Mouse (Mus musculus): ENCODE measurements around the gene Myo18a.

Gene Myo18a

DNA sequence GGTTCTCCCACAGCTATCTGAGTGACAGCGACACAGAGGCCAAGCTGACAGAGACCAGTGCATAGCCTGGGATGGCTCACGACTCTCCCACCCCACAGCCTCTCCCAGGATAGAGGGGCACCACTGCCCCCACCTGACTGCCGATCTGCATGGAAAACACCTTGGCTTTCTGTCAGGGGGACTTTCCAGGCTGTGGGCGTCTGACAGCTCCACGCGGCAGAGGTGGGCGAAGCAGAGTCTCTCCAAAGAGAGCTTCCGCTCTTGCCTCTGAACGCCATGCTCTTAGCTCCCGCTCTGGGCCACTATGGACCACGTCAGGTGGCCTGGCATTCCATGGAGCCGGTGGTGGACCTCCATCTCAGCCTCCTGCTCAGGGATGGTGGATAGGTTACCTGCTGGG is 101.7 kb downstream of the Myo18a start:
- no peak for DNase-seq (ENCODE audit: extremely low spot score, low read depth, low spot score)

DNA sequence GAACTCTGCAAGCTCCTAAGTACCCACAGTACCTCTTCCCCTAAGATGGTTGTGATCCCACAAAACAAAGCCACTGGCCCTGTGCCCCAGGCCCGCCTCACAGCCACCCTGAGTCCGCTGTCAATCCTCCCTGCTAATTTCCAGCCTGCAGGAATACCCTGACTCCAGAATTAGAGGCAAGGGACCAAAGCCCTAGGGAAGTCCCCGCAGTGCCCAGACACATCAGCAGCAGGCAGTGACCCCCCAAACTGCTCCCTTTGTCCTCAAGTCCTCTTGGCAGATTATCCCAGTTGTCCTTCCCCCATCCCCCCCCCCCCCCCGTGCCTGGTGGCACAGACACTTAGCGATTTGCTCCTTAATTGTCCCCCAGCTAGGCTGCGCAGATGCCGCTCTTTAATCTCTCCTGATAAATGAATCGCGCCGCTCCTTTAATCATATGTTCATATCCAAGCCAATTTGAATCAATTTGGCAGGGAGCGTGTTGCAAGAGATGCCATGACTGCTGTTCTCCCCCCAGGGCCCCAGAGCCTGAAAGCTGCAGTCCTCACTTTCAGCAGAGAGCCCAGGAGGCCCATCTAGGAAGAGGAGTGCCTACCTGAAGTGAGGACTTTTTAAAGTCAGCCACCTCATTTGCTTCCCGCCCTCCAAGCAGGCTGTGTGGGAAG is 104.5 kb downstream of the Myo18a start:
- no peak for DNase-seq (ENCODE audit: extremely low spot score, low read depth, low spot score)

DNA sequence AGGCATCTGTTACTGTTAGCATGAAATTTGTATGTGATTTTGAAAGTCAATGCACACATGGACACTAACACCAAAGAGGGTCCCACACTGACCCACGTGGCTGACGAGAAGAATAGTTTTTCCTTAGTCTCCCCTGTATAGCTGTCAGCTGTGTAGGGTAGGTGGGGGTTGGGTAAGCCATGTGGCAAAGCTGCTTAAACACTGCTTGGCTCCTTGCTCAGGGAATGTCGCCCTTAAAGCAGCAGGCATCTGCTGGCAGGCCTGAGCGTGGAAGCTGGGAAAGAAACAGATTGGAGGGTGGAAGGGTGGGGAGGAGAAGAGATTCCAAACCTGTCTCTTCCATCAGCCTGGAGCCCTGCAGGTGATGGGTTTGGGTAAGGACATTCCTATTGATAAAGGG is 108.4 kb downstream of the Myo18a start:
- no peak for DNase-seq (ENCODE audit: extremely low spot score, low read depth, low spot score)

DNA sequence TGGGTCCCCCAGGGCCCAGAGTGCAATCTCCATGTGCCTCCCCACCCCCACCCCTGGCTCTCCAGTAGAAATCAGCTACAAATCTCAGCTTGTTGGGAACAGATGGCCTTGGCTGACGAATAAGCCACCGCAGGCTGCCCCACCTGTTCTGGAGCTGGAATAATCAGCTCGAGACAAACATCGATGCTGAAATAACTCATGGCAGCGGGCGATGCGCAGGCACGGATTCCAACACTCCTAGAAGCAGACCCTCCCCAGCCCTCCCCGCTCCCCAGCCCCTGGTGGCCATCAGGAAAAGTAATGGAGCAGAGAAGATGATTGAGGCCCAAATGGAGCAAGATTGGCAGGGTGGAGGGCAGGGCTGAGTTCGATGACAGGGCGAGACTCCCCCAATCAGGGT is 109.2 kb downstream of the Myo18a start:
- no peak for DNase-seq (ENCODE audit: extremely low spot score, low read depth, low spot score)

DNA sequence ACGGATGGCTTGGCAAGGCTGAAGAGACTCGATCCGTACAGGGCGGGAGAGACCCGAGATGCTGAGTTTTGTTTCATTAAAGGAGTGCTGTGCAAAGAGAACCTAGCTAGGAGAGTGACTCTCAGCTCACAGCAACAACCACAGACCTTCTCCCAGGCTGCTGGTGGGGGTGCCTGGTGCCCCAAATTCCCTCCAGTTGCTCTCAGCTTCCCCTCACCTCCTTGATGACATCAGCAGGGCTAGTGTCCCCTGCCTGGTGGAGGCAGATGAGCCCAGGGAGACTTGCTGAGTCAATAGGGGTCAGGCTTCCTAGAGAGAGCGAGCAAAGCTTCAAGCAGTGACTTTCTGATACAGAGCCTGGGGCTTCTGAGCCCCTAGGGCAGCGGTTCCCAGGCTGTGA is 109.6 kb downstream of the Myo18a start:
- DNase-seq (ENCODE audit: extremely low spot score, low read depth, low spot score): no peak

DNA sequence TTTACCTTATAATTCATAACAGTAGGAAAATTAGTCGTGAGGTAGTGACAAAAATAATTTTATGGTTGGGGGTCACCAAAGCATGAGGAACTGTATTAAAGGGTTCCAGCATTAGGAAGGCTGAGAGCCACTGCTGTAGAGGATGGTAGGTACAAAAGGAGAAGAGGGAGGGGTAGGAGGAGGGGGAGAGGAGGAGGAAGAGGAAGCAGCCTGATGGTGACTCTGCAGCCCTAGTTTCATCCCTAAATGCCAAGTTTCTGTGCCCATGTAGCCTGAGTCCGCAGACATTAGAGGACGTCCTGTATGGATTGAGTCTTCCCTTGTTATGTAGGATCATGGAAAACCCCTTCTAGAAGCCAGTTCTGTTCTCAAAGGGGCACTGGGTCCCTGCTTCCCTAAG is 110.1 kb downstream of the Myo18a start:
- DNase-seq (ENCODE audit: extremely low spot score, low read depth, low spot score): no peak

DNA sequence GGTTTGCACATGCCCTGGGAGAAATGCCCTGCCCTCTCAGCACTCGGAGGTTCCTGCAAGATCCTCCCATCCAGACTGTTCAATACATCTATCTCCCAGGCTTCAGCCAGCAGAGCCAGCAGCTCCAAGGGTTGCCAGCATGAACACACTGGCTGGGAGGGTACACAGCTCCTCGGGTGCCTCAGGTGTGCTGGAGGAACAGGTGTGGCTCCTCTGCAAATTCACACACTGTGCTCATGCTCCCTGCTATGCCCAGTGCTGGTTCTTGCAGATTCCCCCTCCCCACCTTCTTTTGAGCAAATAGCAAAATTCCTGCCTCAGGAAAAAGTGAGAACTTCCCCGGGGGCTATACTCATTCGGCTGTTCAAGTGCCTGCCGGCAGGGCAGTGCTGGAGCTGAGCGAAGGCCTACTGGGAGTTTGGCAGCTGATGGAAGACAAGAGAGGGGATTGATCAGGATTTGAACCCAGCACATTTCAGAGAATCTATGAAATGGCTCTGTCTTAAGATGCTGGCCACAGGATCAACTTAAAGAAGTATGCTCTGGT is 111.7 kb downstream of the Myo18a start:
- DNase-seq (ENCODE audit: extremely low spot score, low read depth, low spot score): no peak

DNA sequence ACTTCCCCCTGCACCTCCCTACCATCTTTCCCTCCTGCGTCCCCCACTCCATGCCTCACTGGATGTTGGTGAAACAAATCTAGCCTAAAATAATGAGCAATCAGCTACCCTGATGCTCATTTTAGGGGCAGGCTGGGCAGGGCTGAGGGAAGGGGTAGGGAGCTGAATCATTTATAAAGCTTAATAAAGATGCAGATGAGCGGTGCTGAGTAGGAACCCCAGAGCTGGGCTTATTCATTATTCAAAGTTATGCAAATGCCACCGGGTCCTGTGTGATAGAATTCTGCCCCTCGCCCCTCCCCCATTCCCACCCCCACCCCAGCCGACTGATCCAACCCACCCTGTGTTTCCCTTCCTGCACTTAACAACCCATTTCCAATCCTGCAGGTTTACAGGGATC is 112.2 kb downstream of the Myo18a start:
- no peak for DNase-seq (ENCODE audit: extremely low spot score, low read depth, low spot score)

DNA sequence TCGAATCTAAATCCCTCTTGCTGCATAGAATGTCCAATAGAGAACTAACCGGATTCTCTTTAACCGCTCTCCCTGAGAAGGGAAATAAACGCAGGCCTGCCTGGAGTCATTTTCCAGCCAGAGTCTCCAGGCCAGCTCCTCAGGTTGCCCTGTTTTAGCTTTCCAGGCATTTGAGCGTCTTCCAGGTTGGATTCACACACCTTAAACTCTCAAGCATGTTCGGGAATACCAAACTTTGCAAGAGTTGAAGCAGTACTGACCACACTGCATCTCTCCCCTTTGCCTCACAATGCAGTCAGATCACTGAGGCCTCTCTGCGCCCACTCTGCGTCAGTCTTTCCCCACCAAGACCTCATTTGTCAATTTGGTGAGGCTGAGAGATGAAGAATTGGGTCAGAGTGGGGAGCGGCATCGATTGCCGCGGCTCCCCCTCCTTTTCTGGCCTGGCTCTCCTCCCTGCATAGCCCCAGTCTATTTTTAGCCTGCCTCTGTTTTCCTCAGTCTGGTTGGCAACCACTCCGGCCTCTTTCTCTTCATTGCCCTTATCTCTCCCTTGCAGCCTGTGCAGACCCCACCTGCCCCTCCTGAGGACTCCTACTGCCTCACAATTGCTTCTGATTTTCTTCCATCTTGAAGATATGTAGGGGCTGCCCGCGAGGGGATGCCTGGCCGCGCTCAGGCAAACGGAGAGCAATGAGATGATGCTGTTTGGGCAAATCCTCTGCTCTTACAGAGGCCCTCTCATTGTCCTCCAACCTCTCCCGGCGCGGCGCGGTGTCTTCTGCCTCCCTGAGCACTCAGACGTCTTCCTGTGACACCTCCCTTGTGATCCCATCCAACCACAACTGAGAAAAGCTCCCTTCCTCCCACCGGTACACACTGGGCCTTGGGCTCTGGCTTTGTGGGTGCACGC is 113.1 kb downstream of the Myo18a start:
- DNase-seq (ENCODE audit: extremely low spot score, low read depth, low spot score): no peak

DNA sequence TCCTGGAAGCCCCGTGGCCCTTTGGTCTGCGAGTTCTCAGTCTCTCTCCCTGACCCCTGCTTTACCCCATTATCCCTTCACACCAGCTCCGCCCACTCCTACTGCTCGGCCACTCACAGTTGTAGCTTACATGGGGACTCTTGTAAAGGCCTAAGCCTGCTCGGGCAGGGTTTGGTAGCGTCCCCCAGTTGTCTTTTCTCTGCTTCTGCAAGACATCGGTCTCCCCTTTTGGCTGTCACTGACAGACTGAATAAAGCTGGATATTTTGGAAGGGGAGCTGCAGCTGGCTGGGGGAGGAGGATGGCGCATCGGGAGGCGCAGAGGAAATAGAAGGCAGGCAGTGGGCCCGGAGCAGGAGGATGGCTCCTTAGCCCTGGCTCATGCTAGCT is 113.7 kb downstream of the Myo18a start:
- DNase-seq (ENCODE audit: extremely low spot score, low read depth, low spot score): no peak

DNA sequence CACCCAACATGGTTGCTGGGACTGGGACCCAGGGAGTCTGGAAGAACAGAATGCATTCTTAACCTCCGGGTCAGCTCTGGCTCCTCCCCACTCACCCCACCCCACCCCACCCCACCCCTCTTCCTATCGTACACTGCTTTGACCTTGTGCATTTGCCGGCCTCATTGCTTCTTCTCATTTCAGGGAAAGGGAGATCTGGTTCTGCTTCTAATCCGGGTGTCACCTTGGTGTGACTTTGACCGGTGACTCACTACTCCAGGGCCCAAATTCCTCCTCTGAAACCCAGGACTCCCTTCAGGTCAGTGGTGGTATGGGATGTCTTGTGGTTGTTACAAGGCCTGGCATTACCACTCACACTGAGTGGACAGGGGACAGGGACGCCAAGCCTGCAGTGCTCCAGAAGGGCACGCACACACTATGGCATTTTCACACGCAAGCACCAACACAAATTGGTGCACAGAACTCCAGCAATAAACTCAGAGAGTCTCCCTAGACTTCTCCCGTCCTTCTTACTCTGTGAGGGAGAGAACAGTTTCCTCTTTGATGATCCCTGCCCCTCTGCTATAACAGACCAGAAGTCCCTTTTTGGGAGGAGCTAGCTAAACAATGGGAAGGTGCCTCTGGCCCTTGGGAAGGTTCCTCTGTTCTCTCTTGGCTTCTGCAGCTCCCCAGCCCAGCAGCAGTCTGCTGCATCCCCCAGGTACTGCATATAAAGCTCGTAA is 121.6 kb downstream of the Myo18a start:
- DNase-seq (ENCODE audit: extremely low spot score, low read depth, low spot score): no peak

DNA sequence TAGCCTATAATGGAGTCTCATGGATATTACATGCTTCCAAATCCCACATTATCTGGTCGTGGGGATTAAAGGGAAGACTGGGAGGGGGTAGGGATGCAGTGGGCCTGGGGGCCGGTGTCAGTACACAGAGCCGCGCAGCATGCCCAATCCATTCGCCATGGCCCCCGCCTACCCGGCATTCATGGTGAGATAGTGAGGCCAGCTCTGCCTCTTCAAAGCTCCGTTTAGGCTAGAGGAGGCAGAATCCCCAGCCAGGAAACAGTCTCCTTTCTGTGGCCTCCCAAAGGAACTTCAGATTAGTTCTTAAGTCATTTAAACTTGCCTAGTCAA is 122.2 kb downstream of the Myo18a start:
- DNase-seq (ENCODE audit: extremely low spot score, low read depth, low spot score): no peak

DNA sequence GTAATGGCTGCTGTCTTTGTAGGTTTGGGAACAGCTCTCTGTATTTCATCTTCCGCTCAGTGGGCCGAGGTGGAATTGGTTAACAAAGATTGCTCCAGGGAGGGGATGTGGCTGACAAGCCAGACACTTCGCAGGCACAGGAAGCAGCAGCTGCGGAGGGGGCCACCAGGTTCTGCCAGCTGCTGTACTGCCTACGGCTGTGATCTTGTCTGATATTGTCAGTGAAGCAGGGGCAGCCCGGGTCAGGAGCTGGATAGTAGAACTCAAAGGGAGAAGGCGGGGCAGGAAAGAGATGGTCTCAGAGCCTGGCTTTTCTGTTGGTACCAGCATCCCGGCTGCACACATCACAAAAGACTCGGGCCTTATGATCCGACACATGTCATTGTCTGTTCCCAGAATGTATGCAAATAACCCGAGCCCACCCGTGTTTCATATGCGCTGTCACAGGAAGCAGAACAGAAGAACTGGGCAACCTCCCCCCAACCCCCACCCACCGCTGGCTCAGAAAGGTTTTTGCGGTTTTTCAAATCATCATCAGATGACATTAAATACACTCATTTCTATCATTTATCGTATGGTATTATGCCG is 124.4 kb downstream of the Myo18a start:
- no peak for DNase-seq (ENCODE audit: extremely low spot score, low read depth, low spot score)

DNA sequence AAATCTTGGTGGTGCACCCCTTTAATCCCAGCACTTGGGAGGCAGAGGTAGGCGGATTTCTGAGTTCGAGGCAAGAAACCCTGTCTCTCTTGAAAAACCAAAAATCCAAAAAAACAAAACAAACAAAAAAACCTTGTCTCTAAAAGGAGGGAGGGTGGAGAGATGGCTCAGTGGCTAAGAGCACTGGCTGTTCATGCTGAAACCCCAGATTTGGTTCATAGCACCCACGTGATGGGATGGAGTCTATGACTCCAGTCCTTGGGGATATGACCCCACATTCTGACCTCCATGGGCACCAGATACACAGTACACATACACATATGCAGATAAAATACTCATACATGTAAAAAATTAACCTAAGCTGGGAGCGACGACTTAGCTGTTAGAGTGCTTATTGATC is 125.8 kb downstream of the Myo18a start:
- no peak for DNase-seq (ENCODE audit: extremely low spot score, low read depth, low spot score)

DNA sequence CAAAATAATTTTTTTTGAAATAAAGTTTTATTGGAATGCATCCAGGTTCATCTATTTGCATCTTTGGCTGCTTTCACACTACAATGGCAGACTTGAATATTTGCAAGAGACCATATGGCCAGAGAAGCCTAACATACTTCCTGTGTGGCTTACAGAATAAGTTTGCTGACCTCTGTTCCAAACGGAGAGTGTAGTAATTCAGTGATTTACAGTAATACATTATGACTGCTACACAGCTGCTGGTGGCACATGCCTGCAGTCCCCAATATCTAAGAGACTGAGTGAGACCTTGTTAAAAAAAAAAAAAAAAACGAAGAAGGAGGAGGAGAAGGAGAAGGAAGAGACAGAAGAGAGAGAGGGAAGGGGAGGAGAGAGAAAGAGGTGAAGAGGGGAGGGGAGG is 126.4 kb downstream of the Myo18a start:
- DNase-seq (ENCODE audit: extremely low spot score, low read depth, low spot score): no peak

DNA sequence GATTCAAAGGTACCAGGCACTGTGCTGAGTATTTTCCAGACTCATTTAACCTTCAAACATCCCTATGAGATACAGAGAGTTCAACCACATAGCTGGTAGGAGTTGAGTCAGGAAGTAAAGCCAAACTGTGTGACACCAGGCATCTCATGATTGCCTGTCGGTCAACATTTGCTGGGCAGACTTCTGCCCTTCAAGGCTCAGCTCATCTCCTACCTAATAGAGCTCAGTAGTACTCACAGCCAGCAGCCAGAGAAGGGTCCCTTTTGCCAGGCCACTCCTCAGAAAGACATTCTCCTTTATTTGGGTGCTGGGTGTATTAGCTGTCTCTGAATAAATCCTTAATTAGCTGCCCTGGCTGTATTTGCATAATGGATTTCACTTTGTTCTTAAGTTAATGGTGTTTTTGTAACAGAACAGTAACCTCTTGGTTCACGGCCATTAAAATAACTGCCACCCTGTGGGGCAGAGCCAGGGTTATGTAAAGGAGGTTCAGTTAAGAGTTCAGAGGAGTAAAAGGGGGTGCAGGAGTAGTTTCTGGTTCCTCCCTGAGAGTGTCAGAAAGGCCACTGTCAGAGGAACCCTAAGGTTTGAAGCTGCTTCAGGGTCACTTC is 127.7 kb downstream of the Myo18a start:
- no peak for DNase-seq (ENCODE audit: extremely low spot score, low read depth, low spot score)

DNA sequence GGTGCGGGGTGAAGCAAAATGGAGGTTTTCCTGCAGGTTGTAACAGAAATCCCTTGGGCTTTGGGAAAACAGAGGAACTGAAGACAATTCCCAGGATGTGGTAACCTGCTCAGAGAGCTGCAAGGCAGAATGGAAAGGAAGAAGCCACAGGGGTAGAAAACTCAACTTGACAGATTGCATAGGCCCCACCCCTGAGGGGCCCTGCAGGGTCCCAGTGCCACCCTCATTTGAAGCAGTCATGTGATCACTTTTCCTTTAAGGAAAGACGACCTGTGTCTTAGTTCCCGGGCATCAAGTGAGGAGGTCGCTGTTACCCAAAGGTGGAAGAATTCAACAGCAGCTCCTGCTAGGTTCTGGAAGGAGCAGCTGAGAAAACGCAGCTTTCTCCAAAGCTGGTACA is 129.8 kb downstream of the Myo18a start:
- DNase-seq (ENCODE audit: extremely low spot score, low read depth, low spot score): no peak

DNA sequence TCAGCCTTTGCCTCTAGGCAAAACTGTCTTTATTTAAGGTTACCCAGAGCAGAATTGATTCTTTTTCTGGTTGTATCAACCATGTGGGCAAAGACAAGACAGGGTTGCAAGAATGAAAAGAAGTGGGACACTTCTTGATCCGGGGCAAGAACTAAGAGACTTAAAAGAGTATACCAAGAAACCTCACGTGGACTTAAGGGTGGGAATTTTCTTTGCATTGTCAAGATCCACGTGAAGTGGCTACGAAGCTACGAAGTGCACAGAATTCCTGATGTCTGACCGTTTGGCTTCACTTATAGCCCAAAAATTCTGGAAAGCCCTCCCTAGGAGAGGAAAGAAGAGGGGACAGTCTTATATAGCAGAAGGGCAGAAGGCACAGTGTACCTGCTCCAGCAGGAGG is 130.2 kb downstream of the Myo18a start:
- no peak for DNase-seq (ENCODE audit: extremely low spot score, low read depth, low spot score)

DNA sequence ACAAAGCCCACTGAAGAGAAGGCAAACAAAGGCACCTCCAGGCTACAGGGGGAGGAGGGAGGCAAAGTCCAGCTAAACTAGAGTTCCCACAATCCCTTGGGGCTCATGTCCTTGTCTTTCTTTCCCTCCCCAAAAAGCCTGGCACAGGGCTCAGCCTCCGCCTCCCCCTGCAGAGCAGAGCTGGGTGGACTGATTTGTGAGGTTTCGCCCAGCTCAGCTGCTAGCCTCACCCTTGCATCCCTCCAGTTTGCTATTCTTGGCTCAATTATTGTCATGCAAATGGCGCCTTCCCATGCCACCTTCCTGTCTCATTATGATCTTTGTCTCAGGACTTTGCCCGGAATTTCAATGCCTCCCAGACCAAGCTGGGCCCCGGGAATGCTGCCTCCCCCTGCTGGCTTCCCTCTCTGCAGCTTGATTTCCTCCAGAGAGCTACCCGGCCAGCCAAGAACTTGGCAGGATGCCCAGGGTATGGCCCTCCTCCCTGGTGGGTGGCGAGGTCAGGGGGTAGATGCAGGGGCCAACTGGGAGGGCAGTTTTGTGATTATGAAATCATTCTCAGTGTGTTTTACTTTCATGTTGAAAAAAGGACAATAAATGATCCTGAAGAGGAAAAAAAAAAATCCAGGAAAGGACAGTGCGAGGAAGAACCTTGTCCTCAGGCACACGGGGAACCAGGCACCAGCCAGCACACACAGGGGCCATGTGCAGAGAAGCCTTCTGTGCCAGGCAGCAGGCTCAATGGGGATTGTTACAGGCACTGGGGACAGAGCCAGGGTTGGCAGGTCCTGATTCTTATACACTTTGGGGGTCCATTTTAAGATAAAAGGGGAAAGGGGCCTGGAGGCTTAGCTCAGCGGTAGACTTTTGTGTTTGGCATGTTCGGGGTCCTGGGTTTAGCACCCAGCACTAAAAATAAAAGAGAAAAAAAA is 131.0 kb downstream of the Myo18a start, which contains the start of gene Pipox:
Gene Pipox, minus strand, starts transcription at position 310 of the 932 bp plus-strand sequence.
- DNase-seq (ENCODE audit: extremely low spot score, low read depth, low spot score): no peak

DNA sequence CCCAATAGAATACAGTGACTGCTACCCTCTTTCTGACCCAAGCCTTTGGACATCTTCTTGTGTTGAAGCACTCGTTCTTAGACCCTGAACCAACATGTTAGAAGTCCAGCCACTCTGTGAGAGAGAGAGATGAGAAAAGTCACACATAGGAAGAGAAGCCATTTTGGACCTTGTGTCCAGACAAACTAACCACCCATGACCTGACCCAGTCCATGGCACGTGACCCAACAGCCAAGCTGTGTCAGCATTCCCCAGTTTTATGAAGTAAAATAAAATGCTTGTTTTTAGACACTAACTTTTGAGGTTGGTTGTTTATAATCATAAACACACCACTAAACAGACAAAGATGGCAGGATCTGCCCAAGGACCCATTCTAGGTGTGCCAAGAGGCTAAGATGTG is 131.9 kb downstream of the Myo18a start:
- no peak for DNase-seq (ENCODE audit: extremely low spot score, low read depth, low spot score)
